Mouse (Mus musculus): Measurements from ENCODE around the gene Scd1.
"Not testable (repeated sequence)": the region's sequence is repeated elsewhere in the genome, so short reads cannot be mapped to it uniquely, and the experiment has no call there.

Gene Scd1

GRCm38 (mm10) chr19:44400076-44400475 is 7.6 kb downstream of the Scd1 start:
- DNase-seq (ENCODE audit: low spot score in 2 of 2), result no peak

GRCm38 (mm10) chr19:44396742-44397141 is 10.9 kb downstream of the Scd1 start:
- DNase-seq (ENCODE audit: low spot score in 2 of 2), result no peak

- DNase-seq (ENCODE audit: low spot score in 2 of 2), result no peak
Observed at GRCm38 (mm10) chr19:44394972-44395371, 12.7 kb downstream of the Scd1 start.

- DNase-seq (ENCODE audit: low spot score in 2 of 2), result peak in 1 of 2 experiments; percentile 32
Observed at GRCm38 (mm10) chr19:44393962-44394422, 13.7 kb downstream of the Scd1 start.

GRCm38 (mm10) chr19:44392339-44393009 is 15.2 kb downstream of the Scd1 start:
- DNase-seq (ENCODE audit: low spot score in 2 of 2), result no peak

DNA sequence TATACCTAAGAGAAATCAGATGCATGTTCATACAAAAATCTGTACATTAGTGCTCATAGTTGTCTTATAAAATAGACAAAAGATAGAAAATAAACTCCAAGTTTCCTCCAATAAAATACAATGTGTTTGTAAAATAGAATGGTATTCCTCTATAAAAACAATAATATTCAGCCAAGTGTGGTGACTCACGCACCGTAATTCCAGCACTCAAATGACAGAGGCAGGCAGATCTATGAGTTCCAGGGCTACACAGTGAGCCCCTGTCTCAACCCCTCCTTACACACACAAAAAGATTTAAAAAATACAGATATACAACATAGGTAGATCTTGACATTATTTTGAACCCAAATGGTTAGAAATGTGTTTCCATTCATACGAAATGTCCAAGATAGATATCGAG is 15.8 kb downstream of the Scd1 start:
- no peak for DNase-seq (ENCODE audit: low spot score in 2 of 2)

- DNase-seq (ENCODE audit: low spot score in 2 of 2), result peak; percentile 78 to 80
Observed at GRCm38 (mm10) chr19:44389507-44389906, 18.2 kb downstream of the Scd1 start.

GRCm38 (mm10) chr19:44388475-44389428 is 18.9 kb downstream of the Scd1 start:
- DNase-seq (ENCODE audit: low spot score in 2 of 2), result peak; percentile 99

- no peak for DNase-seq (ENCODE audit: low spot score in 2 of 2)
Observed at GRCm38 (mm10) chr19:44387746-44388474, 19.8 kb downstream of the Scd1 start.

GRCm38 (mm10) chr19:44387089-44387671 is 20.5 kb downstream of the Scd1 start:
- no peak for DNase-seq (ENCODE audit: low spot score in 2 of 2)

- DNase-seq (ENCODE audit: low spot score in 2 of 2), result peak; percentile 45 to 47
Observed at GRCm38 (mm10) chr19:44385887-44386498, 21.7 kb downstream of the Scd1 start.

DNA sequence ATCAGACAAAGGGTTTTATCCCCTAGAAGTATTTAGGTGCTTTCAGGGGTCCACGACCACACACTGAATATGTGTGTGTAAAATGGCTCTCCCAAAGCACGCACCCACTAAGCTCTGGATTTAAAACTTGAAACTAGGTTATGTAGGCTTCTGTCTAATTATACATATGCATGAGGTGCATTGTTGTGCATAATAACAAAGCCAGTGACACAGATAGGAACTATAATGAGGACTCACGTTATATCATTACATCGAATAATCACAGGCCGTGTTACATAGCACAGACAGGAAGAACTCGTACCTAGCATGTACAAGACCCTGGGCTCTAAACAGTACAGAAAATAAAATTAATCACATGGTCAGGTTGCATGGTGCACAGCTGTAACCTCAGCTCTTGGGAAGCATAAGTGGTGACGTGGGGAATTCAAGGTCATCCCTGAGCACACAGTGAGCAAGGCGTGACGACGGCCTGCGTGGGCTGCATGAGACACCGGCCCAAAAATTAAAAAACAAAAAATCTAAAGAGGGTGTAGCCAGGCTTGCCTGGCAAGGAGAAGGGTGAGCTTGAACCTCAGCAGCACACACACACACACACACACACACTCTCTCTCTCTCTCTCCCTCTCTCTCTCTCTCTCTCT is 24.9 kb downstream of the Scd1 start:
- DNase-seq (ENCODE audit: low spot score in 2 of 2), result peak; percentile 79 to 81

DNA sequence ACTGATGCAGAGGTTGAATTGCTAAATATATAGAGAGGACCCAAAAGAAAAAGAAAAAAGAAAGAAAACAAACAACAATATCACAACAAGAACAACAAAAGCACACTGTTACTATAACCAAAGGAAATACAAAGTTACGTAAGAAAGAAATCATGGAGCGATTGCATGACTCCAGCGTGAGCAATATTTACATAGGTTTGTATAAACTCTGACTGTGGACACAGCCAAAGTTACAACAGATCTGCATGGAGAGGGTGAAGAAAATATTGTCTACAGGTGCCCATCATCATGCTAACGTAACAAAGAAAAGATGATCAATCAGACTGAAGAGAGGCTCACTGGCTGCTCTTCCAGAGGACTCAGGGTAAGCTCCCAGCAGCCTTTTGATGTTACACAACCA is 27.6 kb downstream of the Scd1 start:
- no peak for DNase-seq (ENCODE audit: low spot score in 2 of 2)

- peak in 1 of 2 experiments; percentile 41 for DNase-seq (ENCODE audit: low spot score in 2 of 2)
Observed at GRCm38 (mm10) chr19:44379090-44379489, 28.6 kb downstream of the Scd1 start.

- DNase-seq (ENCODE audit: low spot score in 2 of 2), result peak; percentile 82 to 83
Observed at GRCm38 (mm10) chr19:44377629-44378375, 29.9 kb downstream of the Scd1 start.

DNA sequence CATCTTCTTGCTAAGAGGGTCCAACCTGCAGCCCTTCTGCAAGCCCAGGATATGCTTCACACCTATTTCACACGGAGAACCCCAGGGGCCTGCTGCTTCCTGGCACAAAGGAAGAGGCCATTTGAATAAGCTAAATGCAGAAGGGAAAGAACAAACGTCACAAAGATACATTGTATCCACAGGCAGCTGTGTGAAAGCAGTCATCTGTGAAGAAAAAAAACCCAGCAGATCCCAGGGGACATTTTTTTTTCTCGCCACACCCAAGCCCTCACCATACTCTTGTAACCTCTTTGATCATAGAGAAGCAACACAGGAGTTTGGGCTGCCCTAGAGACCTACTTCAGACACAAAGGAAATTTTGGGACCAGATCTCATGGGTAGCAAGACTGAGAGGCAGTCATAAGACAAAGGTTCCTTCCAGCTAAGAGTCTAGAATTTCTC is 31.1 kb downstream of the Scd1 start:
- peak; percentile 91 to 93 for DNase-seq (ENCODE audit: low spot score in 2 of 2)

DNA sequence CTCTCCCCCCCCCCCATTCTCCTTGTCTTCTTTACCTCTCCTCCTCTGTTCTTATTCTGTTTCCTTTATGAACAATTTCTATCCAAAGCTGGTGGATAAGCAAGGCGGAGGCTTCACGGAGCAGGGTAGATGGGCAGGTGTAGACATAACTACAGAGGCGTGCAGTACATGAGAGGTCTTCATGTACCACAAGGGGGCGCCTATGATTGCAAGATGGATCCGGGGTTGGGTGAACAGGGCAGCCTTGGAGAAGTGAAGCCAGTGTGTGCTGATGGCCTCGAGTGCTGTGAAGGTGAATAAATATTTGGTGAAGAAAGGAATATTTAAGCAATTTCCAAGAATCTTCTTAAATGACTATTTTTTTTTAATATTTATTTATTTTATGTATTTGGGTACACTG is 34.7 kb downstream of the Scd1 start:
- peak; percentile 86 to 92 for DNase-seq (ENCODE audit: low spot score in 2 of 2)

DNA sequence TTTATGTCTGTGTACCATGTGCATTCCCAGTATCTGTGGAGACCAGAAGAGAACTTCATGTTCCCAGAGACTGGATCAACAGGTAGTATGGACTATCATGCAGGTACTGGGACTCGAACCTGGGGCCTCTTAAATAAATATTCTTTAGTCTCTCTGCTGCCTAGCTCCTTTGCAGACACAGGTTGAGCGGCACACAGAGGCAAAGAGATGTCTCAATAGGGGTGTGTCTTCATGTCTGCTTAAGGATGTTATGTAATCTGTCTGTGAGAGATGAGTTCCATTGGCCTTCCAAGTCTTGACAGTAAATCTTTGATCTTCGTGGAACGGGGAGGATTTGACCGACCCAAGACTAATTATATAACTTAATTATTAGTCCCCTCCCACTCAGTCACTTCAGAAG is 37.4 kb downstream of the Scd1 start:
- DNase-seq (ENCODE audit: low spot score in 2 of 2), result no peak

GRCm38 (mm10) chr19:44369371-44369770 is 38.3 kb downstream of the Scd1 start:
- no peak for DNase-seq (ENCODE audit: low spot score in 2 of 2)

GRCm38 (mm10) chr19:44367076-44367475 is 40.6 kb downstream of the Scd1 start:
- DNase-seq (ENCODE audit: low spot score in 2 of 2), result not testable (repeated sequence)

Measured in spleen, postnatal 36 days (tissue).